Mouse (Mus musculus) adrenal gland, postnatal 10 days (tissue): ENCODE measurements around the gene Pctp. TPM values are rescaled to one million over a fixed set of nuclear protein-coding genes. Genes with fewer than 3 reads are reported as not detected.

Experiments used
- DNase-seq: peaks from one replicate; pipeline ENCODE4 v3.0.0; 2021; ENCODE audit warnings: mixed read lengths
- long read RNA-seq, 2 experiments: library from polyadenylated mRNA; stranded (forward); transcript quantifications; one replicate each; pipeline ENCODE4 v2.0.0; 2021
- total RNA-seq, 2 experiments: library from RNA; stranded (reverse); gene quantifications; 2 replicates each; pipeline ENCODE4 v1.2.3; 2021

Gene Pctp
- 10 to 100 TPM; 11.7 to 11.9 TPM for total RNA-seq
- long read RNA-seq, experiment 1, transcript Pctp-201 (6 exons, 2,723 nt) = major isoform, 9 of 17 reads
- long read RNA-seq, experiment 1, partial matches to known transcripts = 1 of 17 reads
- long read RNA-seq, experiment 1, other reads (novel, unspliced or antisense) = 7 of 17 reads
- long read RNA-seq, experiment 2, transcript Pctp-201 (6 exons, 2,723 nt) = major isoform, 6 of 8 reads
- long read RNA-seq, experiment 2, partial matches to known transcripts = 0 of 8 reads
- long read RNA-seq, experiment 2, other reads (novel, unspliced or antisense) = 2 of 8 reads

DNA sequence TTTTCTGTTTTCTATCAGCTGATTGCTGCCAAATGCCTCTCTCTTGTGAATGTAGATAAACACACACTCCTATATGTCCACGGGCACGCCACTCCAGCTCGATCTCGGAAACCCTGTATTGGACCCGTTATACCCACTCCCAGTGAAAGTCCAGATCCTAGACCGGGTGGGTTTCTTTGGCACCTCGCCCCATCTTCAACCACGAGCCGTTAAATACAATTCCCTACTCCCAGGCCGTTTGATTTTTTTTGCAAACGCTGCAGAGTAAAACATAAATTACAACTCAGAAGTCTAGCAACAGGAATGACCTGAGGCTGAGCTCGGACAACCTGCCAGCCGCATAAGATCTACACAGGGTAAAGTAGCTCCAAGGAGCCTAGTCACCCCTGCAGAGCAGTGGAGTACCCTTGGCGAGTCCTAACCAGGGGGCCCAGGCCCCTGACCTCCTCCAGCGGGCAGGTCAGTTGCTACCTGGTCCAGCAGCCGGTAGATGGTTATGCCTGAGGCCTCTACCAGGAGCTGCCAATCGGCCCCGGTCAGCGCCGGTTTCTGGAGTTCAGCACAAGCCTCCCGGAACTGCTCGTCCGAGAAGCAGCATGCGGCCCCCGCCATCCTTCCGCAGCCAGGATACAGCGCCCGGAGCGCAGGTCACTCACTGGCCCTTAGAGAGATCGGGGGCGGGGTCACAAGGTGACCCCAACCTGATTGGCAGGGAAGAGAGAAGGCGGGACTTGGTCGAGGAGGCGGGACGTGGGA, at the start of gene Pctp:
Pctp (minus strand) TSS at position 664 of the 756 bp plus-strand sequence.
- DNase-seq = peak; percentile 92

DNA sequence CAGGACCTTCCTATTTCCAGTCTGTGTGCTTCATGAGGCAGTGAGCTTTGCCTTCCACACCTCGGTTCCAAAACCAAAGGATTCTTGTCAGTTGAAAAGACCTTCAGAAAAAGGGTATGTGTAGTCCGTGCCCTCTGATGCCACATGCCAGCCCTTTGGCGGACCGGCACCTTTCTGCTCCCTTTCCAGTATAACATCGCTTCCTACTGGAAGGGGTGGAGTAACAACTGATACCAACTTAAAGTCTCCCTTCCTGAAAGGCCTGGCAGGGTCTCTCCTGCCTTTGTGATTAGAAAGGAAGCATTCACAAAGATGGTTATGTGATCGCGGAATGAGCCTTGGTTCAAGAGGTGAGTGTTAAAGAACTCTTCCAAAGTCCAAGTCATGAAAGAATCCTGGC, 47.3 kb upstream of the Pctp start:
- no peak for DNase-seq

DNA sequence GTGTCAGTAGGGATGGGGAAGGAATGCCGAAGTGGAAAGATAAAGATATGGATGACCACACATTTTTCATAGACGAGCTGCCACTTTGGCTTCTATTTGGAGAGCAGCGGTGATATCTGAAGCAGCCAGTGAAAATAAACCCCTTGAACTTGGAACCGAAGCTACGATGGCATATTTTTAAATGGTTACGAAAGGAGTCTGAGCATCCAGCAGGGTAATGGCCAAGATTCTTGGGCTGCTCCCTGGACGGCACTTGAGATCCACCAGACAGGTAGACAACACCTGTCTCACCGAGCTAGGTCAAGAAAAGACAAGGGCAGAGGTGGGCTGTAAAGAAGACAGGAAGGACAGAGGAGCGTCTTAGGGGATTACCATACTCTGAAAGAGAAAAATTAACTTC, 44.6 kb upstream of the Pctp start:
- no peak for DNase-seq

DNA sequence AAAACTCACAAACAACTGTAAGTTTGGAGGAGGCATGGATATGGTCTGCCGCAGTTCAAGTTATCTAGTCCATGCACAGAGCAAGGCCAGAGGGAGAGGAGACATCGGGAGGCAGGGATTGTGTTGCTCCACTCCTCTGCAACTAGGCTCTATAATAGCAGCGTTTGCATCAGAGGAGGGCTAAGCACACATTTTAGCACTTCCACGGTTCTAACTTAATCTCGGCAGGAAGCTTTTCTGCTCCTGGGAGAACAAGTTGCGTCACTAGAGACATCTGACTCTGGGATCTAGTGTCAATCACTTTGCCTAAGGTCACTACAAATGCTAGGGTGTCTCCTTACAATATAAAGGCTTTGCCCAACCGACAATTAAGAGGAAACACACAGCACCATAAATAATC, 43.5 kb upstream of the Pctp start:
- DNase-seq = no peak

DNA sequence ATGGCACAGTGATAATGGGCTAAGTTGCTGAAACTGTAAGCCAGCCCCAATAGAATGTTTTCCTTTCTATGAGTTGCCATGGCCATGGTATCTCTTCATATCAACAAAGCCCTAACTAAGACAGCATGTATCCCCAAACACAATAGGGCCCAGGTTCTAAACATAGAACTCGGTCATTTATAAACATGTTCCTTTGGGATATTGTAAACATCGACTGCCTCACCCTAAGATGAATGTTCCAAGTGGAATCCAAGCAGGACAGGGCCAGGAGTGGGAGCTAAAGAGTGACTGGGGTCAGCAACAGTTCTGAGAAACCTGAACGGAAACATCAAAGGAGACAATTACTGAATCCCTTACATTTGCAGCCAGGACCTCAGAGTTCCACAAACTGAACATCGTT, 41.8 kb upstream of the Pctp start:
- no peak for DNase-seq

DNA sequence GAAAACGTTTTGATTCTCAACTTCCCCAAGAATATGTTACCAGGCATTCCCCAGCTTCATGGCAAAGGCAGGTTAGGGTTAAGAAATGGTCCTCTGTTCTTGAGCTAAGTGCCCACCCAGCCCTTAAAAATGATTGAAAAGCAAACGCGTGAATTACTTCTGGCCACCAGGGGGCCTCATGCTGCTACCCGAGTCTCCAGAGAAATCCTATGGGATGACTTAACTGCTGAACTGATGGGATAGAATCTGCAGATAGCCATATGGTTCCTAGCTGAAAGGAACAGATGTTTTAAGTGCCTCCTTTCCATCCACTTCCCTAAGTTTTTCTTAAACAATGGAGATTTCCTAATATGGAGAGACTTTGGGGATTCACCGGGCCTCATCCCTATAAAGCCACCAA, 35.3 kb upstream of the Pctp start:
- peak; percentile 75 for DNase-seq

DNA sequence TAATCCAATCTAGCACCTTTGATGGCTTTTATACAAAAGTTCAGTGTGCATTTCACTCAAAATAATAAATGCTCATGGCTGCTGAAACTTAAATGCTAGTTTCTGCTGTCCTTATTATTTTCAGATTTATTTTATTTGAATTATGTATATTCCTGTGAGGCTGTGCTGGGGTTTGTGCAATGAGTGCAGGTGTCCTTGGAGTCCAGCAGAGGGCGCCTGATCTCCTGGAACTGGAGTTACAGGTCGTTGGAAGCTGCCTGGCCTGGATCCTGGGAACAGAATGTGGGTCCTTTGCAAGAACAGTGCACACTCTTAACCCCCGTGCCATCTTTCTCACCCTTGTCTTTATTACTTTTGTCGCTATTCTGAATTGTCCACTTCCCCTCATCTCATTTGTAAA, 33.7 kb upstream of the Pctp start:
- no peak for DNase-seq

DNA sequence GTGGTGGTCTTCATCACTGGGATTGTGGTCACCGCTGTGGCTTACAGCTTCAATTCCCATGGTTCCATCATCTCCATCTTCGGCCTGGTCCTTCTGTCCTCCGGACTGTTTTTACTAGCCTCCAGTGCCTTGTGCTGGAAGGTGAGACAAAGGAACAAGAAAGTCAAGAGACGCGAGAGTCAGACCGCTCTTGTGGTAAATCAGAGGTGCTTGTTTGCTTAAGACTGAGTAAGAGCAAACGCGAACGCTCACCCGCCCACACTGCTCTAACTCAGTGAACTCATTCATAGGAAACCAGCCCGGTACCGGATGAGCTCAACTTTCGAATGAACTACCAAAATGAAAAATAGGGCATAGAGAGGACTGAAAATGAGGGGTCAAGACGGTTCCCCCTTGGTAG, 32.8 kb upstream of the Pctp start:
- no peak for DNase-seq

DNA sequence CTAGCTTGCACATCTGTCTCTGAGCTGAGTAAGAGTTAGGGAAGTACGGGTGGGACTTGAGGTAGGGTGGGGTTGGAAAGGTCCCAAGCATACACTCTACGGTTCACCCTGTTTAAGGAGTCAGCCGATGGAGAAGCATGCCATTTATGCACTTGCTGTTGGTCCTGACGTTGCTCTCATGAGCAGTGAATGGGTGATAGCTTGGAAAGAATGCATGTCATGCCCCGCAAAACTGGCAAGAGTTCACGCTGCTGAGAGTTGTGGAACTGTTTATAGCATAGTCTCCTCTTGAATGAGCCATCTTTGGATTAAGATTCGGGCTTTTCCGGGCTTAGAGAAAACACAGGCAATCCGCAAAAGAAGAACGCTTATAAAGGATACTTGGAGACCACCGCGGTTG, 32.0 kb upstream of the Pctp start:
- no peak for DNase-seq

DNA sequence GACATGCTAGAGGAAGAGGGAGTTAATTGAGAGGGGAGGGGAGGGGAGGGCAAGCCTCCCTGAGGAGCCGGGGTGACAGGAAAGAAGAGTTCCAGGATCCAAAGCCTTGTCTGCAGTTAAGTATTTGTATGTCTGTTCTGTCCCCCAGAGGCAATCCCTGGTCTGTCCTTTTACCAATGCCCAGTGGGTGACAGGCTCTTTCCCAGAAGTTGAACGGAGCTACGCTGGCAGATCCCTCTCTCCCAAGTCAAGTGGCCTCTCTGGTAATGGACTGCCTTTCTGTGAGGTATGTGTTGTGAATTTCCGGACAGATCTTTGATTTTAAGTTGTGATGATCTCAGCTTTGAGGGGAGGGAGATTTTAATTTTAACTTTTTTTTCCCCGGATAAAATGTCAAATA, 30.7 kb upstream of the Pctp start:
- DNase-seq = no peak

DNA sequence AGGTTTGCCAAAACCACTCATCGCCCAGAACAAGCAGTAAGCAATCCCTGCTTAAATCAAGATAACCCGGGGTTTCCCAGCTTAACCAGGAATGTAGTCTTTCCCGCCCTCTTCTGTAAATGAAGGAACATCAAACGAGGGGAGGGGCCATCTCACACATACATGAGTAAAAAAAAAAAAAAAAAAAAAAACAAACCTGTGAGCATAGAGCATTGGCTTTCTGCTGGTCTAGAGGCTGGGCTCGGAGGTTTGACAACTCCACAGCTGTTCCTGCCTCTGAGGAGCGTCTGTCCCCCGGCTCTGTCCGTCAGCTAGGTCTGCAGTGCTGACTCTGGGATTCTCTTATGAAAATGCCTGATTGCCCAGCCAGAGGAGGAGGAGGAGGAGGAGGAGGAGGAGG, 30.1 kb upstream of the Pctp start:
- DNase-seq = no peak

DNA sequence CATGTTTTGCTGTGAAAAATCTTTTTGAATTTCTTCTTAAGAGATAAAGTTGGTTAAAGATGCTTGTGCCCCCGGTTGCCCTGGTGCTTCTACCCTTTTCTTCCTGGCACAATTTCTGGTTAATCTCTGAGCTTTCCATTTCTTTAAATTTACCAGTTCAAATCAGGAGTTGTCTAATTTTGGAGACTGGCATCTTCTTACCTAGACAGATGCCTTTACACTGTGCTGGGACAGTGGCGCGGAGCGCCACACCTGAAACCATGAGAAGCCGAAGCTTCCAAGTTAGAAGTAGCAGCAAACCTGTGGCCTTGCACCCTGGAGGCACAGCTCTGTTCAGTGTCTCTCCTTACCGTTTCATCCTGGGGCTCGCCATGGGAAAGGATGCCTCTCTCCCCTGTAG, 28.4 kb upstream of the Pctp start:
- no peak for DNase-seq

DNA sequence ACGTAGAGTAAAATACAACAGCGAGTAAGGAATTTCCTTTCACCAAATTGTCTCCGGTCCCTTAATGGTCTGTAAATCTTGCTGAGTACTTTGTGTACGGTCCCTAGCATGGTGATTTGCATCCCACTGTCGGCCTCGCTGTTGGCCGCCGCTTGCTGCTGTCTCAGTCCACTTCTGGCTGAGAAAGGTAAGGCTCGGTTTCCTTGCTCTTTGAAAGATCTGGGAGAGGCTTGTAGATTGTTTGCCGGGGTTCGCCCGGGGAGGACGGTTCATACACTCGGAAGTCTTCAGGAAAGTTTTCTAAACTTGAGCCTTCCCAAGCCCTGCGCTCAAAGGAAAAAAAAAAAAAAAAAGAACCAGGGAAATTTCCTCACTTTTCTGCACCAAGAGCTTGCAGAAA, 27.9 kb upstream of the Pctp start:
- DNase-seq = peak; percentile 70

DNA sequence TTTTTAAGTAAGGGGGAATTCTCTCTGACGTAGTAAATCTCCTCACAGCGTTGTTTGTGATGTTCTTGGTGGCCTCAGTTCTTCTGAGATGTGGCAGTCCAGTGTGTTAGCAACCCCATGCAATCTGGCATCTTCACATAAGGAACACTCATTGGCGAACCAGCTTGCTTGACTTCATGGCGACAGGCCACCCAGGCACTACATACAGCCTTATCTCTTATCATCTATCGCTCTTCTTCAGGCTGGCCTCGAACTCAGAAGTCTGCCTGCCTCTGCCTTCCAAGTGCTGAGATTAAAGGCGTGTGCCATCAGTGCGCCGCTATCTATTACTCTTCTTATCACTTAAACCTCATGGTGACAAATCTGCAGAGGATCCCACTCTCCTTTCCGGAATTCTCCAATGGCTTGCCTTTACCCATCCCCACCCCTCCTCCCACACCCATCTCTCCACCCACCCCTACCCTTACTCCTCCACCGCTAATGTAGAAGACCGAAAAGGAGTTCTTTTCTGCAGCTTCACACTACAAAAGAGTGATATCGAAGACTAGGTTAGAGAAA, 27.2 kb upstream of the Pctp start, which contains the start of gene Tmem100:
Tmem100 (plus strand) TSS at position 508 of the 558 bp plus-strand sequence.
- no peak for DNase-seq

DNA sequence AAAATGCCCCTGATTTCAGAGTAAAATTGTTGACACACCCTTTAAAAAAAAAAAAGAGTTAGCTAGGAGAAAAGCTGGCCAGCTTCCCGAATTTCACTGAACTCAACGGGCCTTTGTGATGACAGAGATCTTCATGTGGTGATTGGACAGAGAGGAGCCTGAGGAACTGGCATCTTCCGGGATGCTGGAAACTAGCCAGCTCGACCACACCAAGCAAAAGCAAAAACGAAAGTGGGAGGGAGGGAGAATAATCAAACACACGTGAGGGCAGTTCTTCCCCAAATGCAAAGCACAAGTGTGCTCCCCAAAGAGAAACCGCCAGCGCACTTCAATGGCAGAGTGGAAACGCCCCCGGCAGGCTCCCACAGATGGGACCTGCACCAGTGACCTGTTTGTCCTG, 26.7 kb upstream of the Pctp start:
- peak; percentile 74 for DNase-seq

DNA sequence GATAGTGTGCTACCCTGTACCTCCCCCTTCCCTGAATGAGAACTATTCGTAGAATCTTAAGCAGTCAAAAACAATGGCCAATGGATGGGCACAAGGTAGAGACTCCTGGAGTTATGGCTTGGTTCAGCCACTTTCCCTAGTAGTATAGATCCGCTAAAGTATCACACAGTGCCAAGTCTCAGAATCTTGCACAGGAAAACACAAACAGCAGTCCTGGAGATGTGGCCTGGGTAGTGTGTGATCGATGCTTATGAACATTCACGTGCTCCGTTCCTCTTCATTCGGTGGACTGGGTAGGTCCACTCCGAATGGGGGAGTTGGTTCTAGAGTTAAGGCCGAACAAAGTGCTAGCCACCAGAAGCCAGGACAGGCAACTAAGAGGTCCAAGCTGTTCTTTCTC, 26.1 kb upstream of the Pctp start:
- DNase-seq = no peak

DNA sequence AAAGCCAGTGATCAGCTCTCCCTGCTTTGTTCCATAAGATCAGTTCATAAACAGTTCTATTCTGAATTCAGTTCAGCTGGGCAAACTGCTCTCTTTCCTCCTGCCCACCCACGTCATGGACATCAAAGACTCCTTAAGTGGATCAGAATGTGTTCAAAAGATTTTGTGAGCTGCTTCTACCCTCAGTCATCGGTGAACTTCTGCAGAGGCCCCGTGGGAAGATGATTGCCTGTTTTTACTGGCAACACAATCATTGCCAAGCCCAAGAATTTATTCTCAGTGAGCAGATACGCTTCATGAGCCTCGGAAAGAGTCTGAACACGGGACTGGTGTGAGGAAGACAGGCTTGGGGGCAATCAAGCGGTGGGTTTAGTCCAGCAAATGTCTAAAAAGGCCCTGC, 24.5 kb upstream of the Pctp start:
- DNase-seq = no peak

DNA sequence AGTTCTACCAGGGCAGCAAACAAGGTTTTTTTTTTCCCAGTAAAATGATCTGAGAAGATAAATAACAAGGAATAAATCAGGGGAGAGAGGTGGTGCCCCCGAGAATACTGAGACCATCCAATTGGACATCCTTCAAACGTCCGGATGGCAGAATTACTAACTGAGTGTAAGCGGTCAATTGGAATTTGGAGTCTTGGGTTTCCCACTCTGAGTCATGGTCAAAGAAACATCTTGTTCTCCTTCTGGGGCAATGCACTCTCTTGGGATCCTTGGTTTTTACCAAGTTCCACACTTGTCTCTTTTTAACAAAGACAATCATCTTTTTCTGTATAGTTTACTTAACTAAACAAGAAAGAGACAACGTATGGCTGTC, 24.1 kb upstream of the Pctp start:
- no peak for DNase-seq

DNA sequence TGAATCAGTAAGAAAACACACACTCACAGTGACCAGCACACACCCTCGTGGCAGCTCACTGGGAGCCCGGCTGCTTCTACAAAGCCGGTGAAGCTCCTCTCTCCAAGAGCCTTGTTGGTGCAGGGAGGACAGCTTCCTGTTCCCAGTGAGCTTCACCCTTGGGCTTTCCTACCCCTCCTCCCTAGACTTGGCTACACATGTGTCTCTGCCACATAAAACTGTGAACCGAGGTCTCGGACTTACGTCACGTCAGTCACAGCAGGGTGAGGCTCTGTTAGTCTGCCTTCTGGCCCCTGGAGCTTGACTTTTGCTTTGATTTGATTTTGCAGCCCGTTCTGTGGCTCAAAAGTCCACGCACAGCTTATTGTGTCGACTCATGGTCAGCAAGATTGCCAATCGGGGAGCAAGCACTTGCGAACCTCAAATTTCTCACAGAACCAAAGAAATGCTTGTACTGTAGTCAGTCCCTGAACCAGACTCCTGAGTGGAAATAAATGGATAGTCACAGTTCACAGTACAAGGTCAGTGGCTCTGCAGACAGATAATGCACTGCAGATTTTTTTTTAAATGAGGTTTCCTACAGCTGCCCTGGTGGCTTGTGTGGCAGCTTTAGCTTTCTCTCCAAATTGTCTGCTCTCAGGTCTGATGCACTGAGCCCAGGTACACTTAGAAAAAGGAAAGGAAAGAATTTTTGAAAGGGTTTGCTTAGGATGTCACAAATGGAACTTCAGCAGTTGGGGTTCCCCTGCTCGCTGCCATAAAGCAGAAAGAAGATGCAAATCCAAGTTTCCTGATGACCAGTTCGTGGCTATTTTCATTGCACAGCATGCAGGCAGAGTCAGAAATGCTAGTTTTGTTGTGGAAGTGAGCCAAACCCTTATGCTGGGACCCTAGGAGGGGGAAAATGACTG, 23.5 kb upstream of the Pctp start:
- peak; percentile 61 for DNase-seq

DNA sequence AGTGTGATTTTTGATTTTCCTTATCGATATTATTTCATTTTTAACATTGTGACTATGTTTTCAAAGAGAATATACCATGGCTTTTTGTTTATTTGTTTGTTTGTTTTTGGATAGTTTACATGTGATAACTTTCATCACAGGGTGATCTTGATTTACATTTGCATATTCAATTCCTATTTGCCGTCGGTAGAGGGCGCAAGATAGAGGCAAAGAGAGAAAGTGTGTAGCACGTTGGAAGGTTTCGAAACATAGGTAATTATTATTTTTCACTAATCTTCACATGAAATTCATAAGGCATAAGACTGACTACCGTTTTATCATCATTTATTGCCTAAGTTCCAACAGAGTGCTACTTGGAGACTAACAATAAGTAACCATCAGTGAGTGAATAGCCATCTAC, 16.5 kb upstream of the Pctp start:
- DNase-seq = peak; percentile 63

DNA sequence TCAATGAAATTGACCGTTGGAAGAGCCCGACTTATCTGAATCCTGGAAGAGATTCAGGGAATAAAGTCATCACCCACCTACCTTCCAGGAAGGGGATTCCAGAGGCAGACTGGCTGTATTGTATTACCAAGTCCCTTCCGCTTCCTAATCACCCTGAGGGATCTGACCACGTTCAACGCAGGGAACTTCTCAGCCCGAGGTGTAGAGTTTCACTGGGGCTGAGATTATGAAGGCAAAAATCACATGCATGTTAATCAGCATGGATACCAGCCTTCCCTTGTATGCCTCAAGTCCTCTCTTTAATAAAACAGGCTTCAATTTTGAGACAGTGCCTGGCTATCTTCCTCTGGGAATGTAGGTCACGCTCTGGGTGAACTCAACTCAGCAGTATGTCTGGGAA, 12.6 kb upstream of the Pctp start:
- no peak for DNase-seq

DNA sequence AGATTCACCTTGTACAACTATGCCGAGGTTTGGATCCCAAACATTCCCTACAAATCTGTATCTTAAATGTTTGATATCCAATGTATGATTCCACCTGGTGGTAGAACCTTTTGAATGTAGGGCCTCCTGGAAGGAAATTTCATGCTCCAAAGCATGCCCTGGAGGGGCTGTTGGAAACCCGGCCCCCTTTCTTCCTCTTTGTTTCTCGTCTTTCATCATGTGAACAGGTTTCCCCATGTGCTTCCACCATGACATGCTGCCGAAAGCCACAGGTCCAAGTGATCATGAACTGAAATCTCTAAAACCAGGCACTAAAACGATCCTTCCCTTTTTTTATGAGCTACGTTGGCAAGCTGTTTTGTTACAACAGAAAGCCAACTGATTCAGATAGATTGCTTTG, 11.0 kb upstream of the Pctp start:
- DNase-seq = no peak
